Mouse (Mus musculus) adrenal gland, adult 18-20 months (tissue): Measurements from ENCODE around the gene Zfp189. TPM values are rescaled to one million over a fixed set of nuclear protein-coding genes. Genes with fewer than 3 reads are reported as not detected.
"Not testable (repeated sequence)": the region's sequence is repeated elsewhere in the genome, so short reads cannot be mapped to it uniquely, and the experiment has no call there.

Experiments used
- DNase-seq, 2 experiments: peaks; one replicate each; pipeline ENCODE4 v3.0.0; 2021 to 2022; ENCODE audit warnings: low spot score in 2 of 2
- long read RNA-seq, 2 experiments: library from polyadenylated mRNA; stranded (forward); transcript quantifications; one replicate each; pipeline ENCODE4 v2.0.0; 2021
- total RNA-seq, 2 experiments: library from RNA; stranded (reverse); gene quantifications; 1 replicate in 1 of 2; 2 replicates in 1 of 2; pipeline ENCODE4 v1.2.3; 2021

Zfp189 gene
- 1 to 10 TPM; 6.9 TPM for total RNA-seq
- long read RNA-seq, experiment 1, partial matches to known transcripts = 0 of 5 reads
- long read RNA-seq, experiment 1, other reads (novel, unspliced or antisense) = 0 of 5 reads
- long read RNA-seq, experiment 2, transcript Zfp189-202 (3 exons, 2,965 nt) = major isoform, 10 of 13 reads
- long read RNA-seq, experiment 2, partial matches to known transcripts = 0 of 13 reads
- long read RNA-seq, experiment 2, other reads (novel, unspliced or antisense) = 1 of 13 reads

- DNase-seq = peak; percentile 78 to 82
These were observed at the start of gene Zfp189, which contains the start of gene Mrpl50 for GRCm38 (mm10) chr4:49520572-49521340. TSS of gene Zfp189 (plus strand) at chr4:49521176. TSS of gene Mrpl50 (minus strand) at chr4:49521093.

- no peak for DNase-seq
These were observed 47.4 kb upstream of the Zfp189 start, which contains the start of gene Acnat1 for GRCm38 (mm10) chr4:49473435-49474100. TSS of gene Acnat1 (minus strand) at chr4:49473912.

DNA sequence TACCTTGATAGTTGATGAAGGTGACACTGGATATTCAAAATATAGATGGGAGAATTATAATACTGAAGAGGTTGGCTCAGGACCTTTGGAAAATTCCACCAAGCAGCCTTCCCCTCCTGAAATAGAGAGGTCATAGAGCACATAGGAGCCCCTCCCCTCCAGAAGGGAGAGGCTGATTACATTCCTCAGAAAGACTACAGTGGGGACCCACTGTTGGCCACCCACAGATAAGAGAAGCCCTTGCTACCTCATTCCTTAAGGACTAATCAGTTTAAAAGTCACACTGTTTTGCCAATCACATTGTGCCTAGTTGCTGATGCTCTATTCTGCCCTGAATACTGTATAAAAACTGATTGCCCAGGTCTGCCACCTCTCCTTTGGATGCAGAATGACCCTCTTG lies 46.4 kb upstream of the Zfp189 start:
- no peak for DNase-seq

- no peak for DNase-seq
These were observed 42.7 kb upstream of the Zfp189 start for GRCm38 (mm10) chr4:49478118-49478877.

DNA sequence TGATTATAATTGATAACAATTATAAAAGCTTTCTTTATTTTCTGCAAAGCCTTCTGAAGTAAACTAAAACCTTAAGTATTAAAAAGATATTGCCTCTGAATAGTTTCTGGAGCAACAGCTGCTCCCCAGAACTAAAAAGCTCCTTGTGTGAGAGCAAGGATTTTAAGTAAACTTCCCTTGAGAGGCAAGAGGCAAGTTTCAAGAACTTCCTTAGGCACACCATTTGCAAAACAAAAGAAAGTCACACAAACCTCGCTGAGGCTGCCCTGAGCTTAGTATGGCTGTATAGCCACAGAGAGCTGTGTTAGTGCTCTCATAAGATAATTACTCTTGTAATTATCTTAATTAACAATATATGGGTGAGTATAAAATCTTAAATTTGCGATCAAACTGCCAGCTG lies 41.9 kb upstream of the Zfp189 start:
- DNase-seq = not testable (repeated sequence)

GRCm38 (mm10) chr4:49480104-49480760 lies 40.7 kb upstream of the Zfp189 start:
- no peak for DNase-seq

GRCm38 (mm10) chr4:49480896-49481295 lies 40.1 kb upstream of the Zfp189 start:
- no peak for DNase-seq

- no peak for DNase-seq
These were observed 35.5 kb upstream of the Zfp189 start for GRCm38 (mm10) chr4:49485442-49485841.

DNA sequence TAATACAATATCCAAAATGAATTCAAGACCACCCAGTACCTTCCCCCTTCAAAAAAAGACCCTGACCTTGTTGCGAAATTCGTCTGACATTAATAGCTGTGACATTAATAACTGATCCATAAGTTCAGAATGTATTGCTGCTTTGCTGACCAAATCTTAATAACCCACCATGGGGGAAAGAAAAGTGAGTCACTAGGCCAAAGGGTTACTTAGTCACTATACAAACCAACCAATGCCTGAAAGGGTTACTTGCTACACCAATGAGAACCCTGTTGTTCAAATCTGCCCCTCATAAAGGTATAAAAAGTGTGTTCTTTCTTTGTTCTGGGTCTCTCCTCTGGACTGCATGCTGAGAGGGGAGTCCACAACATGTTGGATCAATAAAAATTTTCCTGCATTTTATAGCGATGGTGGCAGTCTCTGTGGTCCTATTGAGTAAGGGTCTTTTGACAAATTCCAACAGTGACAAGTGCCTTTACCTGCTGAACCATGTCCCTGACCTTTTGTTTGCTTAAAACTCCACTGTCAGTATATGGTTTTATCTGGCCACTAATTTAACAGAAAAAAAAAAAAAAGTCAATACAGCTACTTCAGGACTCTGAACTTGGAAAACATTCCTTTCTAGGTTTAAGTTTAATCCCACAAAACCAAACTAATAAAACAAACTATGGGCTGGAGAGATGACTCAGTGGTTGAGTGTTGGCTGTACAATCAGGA lies 34.9 kb upstream of the Zfp189 start:
- not testable (repeated sequence) for DNase-seq

DNA sequence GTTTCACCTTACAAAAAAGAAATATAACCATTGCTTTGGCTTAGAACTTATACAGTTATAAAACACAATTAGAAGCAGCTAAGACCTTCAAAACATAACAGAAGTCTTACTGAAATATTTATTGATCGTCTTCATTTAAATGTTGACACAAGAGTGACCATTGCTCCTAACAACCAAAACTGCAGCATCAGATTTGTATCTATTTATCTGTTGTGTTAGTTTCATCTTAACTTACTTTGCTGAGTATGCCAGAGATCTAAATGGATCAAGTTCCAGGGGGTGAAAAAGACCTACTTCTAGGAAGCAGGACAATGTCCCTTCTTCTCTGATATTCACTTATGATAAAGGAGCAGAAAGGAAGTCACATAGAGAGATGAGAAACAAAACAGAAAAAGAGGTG lies 17.4 kb upstream of the Zfp189 start:
- no peak for DNase-seq

- DNase-seq = no peak
These were observed 14.6 kb upstream of the Zfp189 start, which contains the start of gene Baat for GRCm38 (mm10) chr4:49506386-49506785. TSS of gene Baat (minus strand) at chr4:49506557.

DNA sequence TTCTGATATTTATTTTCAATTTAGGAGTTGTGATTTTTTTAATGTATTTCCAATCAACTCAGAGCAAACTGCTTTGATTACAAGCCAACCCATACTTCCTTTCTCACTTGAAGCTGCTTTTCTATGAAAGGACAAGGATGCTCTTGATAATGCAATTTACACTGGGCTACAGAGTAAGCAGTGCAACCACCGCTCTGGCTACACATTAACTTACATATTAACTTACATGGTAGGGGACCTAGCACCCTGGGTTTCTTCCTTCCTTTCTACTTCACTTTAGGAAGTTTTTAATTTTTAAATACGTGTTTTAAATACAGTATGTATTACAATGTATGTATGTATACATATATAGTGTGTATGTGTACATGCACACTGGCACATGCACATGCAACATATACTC lies 11.8 kb upstream of the Zfp189 start:
- DNase-seq = no peak

DNA sequence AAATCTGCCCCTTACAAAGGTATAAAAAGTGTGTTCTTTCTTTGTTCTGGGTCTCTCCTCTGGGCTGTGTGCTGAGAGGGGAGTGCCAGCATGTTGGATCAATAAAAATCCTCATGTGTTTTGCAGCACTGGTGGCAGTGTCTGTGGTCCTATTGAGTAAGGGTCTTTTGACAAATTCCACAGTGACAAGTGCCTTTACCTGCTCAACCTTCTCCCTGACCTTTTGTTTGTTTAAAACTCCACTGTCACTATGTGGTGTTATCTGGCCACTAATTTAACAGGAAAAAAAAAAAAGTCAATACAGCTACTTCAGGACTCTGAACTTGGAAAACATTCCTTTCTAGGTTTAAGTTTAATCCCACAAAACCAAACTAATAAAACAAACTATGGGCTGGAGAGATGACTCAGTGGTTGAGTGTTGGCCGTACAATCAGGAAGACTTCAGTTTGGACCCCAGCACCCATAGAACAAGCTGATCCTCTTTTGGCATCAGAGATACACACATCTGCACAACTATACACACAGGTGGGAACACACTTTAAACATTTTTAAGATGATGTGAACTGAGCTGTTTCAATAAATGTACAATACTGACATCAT lies 10.6 kb upstream of the Zfp189 start:
- DNase-seq = not testable (repeated sequence)

- no peak for DNase-seq
These were observed 8.3 kb upstream of the Zfp189 start for GRCm38 (mm10) chr4:49512636-49513035.

- DNase-seq = no peak
These were observed 6.5 kb upstream of the Zfp189 start for GRCm38 (mm10) chr4:49514441-49514840.

DNA sequence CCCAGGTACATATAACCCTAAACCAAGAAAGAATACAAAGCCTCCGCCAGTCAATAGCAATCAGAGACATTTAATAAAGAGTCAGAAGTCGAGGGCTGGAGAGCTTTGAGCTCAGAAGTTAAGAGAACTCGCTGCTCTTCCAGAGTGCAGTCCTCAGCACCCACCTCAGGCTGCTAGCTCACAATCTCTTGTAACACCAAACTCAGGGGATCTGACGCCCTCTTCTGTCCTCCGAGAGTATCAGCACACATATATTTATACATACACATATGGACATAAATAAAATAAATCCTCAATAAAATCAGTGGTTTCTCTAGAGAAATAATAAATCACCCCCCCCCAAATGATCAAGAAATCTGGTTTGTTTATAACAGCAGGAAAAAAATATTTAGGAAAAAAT lies 1.5 kb upstream of the Zfp189 start:
- DNase-seq = no peak

GRCm38 (mm10) chr4:49521346-49521745 lies 370 bp downstream of the Zfp189 start:
- no peak for DNase-seq

DNA sequence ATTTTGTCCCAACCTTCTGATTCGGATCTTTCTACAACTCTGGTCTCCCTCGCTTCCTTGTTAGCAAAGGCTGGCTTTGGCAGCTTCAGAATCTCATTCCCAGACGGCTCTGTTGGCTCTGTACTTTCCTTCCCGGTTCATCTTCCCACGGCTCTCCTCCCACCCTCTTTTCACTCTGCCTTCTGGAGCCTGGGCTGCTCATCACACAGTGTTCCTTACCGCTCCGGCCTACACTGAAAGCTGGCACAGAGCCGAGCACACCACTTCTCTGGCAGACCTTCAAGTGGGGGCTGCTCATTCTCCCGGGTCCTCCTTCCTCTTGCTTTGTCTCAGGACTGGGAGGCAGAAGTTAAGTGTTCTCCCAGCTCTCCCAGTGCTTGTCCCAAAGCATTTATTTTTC lies 1.6 kb downstream of the Zfp189 start:
- no peak for DNase-seq

DNA sequence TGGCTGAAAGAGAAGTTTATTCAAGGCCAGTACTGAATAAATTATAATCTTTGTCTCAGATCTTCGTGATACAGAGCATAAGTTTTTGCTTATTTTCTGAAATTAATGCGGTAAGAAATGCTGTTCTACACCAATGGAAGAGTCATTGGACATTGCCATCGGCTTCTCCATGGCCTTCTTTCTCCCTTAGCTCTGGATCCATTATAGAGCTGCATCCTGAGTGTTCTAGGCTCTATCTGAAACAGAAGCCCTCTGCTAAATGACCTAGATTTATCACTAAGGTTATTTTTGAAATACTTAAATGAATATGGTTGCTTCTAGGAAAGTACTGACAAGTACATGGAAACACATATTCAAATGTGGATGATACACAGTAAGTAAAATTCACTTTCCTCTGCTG lies 14.1 kb downstream of the Zfp189 start:
- no peak for DNase-seq
